Mouse (Mus musculus) MEL (cell line): Measurements from ENCODE around the gene Hist1h2ak. TPM values are rescaled to one million over a fixed set of nuclear protein-coding genes. Genes with fewer than 3 reads are reported as not detected.
"Not testable (repeated sequence)": the region's sequence is repeated elsewhere in the genome, so short reads cannot be mapped to it uniquely, and the experiment has no call there.

Experiments
- DNase-seq: peaks from one replicate; pipeline ENCODE4 v3.0.0; 2011; ENCODE audit warnings: low read depth, low spot score
- H3K27ac ChIP-seq: 2 replicates; pipeline ENCODE4 v1.5.1; 2012; ENCODE audit warnings: low read depth, mild to moderate bottlenecking, control low read depth, low read length, moderate library complexity; ENCODE audit not compliant: control insufficient read depth
- H3K27me3 ChIP-seq, 2 experiments: fragments of 150-350 bp in 1 of 2; sonication (generic) in 1 of 2; 2 replicates each; pipeline ENCODE4 v1.6.1; 2012; ENCODE audit warnings: low read length in 2 of 2, mild to moderate bottlenecking in 2 of 2, improper control_type of control experiment in 1 of 2, moderate library complexity in 1 of 2; ENCODE audit not compliant: insufficient read depth in 2 of 2, control insufficient read depth in 1 of 2
- H3K36me3 ChIP-seq, 2 experiments: 2 replicates each; pipeline ENCODE4 v1.6.1; 2012 to 2014; ENCODE audit warnings: low read length in 2 of 2, improper control_type of control experiment in 1 of 2, inconsistent platforms in 1 of 2, mild to moderate bottlenecking in 1 of 2; ENCODE audit not compliant: insufficient read depth in 2 of 2, control insufficient read depth in 1 of 2
- H3K4me1 ChIP-seq, 2 experiments: fragments of 150-350 bp in 1 of 2; sonication (generic) in 1 of 2; 2 replicates each; pipeline ENCODE4 v1.6.1; 2012; ENCODE audit warnings: low read length in 2 of 2, improper control_type of control experiment in 1 of 2, mild to moderate bottlenecking in 1 of 2; ENCODE audit not compliant: insufficient read depth in 2 of 2, control insufficient read depth in 1 of 2
- H3K4me3 ChIP-seq, 2 experiments: fragments of 150-350 bp in 1 of 2; sonication (generic) in 1 of 2; 2 replicates each; pipeline ENCODE4 v1.5.1; 2012; ENCODE audit warnings: low read depth in 2 of 2, low read length in 2 of 2, mild to moderate bottlenecking in 2 of 2, moderate library complexity in 2 of 2, control low read depth in 1 of 2, improper control_type of control experiment in 1 of 2; ENCODE audit not compliant: control insufficient read depth in 1 of 2, insufficient read depth in 1 of 2
- H3K79me2 ChIP-seq: 2 replicates; pipeline ENCODE4 v1.6.1; 2012; ENCODE audit warnings: mild to moderate bottlenecking, low read length, moderate library complexity; ENCODE audit not compliant: control insufficient read depth, poor library complexity, insufficient read depth
- H3K9ac ChIP-seq: 2 replicates; pipeline ENCODE4 v1.6.1; 2012; ENCODE audit warnings: low read depth, mild to moderate bottlenecking, control low read depth, low read length, moderate library complexity; ENCODE audit not compliant: control insufficient read depth, poor library complexity, severe bottlenecking
- H3K9me3 ChIP-seq: fragments of 150-350 bp; sonication (generic); replicated peaks from 2 replicates; pipeline ENCODE4 v1.6.1; 2012; ENCODE audit warnings: mild to moderate bottlenecking, low read length, improper control_type of control experiment, moderate library complexity; ENCODE audit not compliant: insufficient read depth
- CHD2 ChIP-seq: IDR thresholded peaks from 2 replicates; pipeline ENCODE4 v1.6.1; 2011; ENCODE audit warnings: low read length, improper control_type of control experiment
- ELF1 ChIP-seq: IDR thresholded peaks from 2 replicates; pipeline ENCODE4 v1.6.1; 2014; ENCODE audit warnings: low read depth, mild to moderate bottlenecking, inconsistent platforms, low read length, improper control_type of control experiment, moderate library complexity
- POLR2A ChIP-seq, 2 experiments: IDR thresholded peaks; 2 replicates each; pipeline ENCODE4 v1.6.1; 2011 to 2012; ENCODE audit warnings: low read length in 2 of 2, mild to moderate bottlenecking in 2 of 2, control low read depth in 1 of 2, improper control_type of control experiment in 1 of 2, low read depth in 1 of 2, moderate library complexity in 1 of 2; ENCODE audit not compliant: control insufficient read depth in 1 of 2, insufficient read depth in 1 of 2, poor library complexity in 1 of 2
- POLR2AphosphoS5 ChIP-seq: IDR thresholded peaks from 2 replicates; pipeline ENCODE4 v1.6.1; 2012; ENCODE audit warnings: low read depth, borderline replicate concordance, mild to moderate bottlenecking, inconsistent platforms, low read length, moderate library complexity, mixed read lengths
- TBP ChIP-seq: IDR thresholded peaks from 2 replicates; pipeline ENCODE4 v1.8.0; 2011; ENCODE audit warnings: low read depth, low read length, improper control_type of control experiment
- UBTF ChIP-seq: IDR thresholded peaks from 2 replicates; pipeline ENCODE4 v1.6.1; 2012; ENCODE audit warnings: low read depth, mild to moderate bottlenecking, inconsistent platforms, low read length, improper control_type of control experiment, moderate library complexity, borderline replicate concordance; ENCODE audit not compliant: insufficient read depth
- polyA plus RNA-seq, 2 experiments: library from polyadenylated mRNA; stranded (reverse) in 1 of 2; unstranded in 1 of 2; fragments of >175 nt in 1 of 2; fragments of >200 nt in 1 of 2; gene quantifications; 2 replicates each; pipeline versions ENCODE4 v1.2.1 to v1.2.4; 2012; ENCODE audit warnings: low replicate concordance in 2 of 2, low read depth in 1 of 2; ENCODE audit not compliant: insufficient read length in 2 of 2, insufficient read depth in 1 of 2, missing spikeins in 1 of 2
- total RNA-seq: library from RNA; depleted of rRNA; stranded (reverse); fragments of 300-350 nt; gene quantifications from 2 replicates; pipeline ENCODE4 v1.2.3, GENCODE M21; 2012

Hist1h2ak gene
- total and polyA plus RNA-seq, 3 experiments = 10.6 to 1,127 TPM; not detected in 1

DNA sequence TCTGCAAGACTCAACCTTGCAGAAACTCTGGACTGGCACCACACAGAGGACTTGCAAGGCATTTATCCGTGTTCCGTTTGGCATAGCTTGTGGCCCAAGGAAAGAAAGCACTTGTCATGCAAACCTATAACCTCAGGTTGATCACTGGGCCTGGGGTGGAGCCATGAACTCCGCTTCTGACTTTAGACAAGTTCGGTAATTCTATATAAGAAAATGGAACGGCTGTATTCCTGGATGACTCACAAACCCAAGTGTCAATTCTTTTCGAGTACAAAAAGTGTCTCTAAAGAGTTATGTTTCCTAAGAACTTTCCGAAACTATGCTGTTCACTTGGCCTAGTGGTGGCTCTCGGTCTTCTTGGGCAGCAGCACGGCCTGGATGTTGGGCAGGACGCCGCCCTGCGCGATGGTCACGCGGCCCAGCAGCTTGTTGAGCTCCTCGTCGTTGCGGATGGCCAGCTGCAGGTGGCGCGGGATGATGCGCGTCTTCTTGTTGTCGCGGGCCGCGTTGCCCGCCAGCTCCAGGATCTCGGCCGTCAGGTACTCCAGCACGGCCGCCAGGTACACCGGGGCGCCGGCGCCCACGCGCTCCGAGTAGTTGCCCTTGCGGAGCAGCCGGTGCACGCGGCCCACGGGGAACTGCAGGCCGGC is 32.4 kb downstream of the Hist1h2ak start:
- Histone ChIP-seq H3K36me3 (peaks cover 0 to 18% of the 10 kb centered on the region in 2 experiments; a peak in 2 of 4 replicates), H3K27ac (peak overlapping the region; percentile 91), H3K9ac (peak overlapping the region; percentile 83), H3K4me3 (peak overlapping the region; percentile 33 to 58)
- H3K9me3 ChIP-seq, H3K4me1 ChIP-seq, H3K79me2 ChIP-seq, H3K27me3 ChIP-seq: not testable (repeated sequence)
- DNase-seq = peak; percentile 80
- TF ChIP-seq POLR2A (IDR thresholded peaks at IDR 0.05; ENCODE audit: control insufficient read depth in 1 of 2, insufficient read depth in 1 of 2, low read depth in 1 of 2, low read length in 2 of 2, poor library complexity in 1 of 2) (0 out of 4 replicates have a peak, but pooled peaks of 1 of the 2 experiments have one; percentile 43), TBP (peak; percentile 16; the same call in 1 of the 2 replicates)

DNA sequence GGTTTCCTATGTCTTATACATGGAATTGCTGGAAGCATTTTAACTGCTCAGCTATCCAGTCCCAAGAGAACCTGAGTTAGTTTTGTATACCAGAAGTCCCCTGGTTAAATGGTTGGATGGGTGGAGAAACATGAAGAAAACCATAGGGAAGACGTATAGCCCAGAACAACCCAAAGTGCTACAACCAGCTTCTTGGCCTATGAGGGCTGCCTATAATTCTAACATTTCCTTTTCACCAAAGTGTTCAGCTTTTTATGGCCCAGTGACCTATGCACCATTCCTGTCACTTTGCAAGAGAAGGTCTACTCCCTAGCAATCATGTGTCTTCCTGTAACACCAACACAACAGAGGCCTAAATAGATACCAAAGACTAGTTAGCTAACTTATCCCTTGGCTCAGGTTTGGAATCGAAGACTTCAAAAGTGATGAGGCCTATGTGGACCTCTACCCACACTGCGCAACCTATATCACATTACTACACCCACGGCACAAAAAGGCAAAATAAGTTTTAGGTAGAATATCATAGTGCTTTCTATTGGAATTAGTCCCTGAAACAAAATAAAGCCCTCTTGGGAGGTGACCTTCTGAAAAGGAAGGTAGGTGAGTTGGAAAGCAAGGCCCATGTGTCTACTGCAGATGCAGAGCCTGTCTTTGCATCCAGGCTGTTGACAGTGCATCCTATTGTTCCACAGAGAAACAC is 35.1 kb downstream of the Hist1h2ak start:
- peaks cover 2% of the 10 kb centered on the region; the same call in 1 of the 2 replicates for H3K79me2 ChIP-seq
- H3K4me1 ChIP-seq = peaks cover 0 to 7% of the 10 kb centered on the region in 2 experiments; a peak in 2 of 4 replicates
- H3K9ac ChIP-seq = peak overlapping the region; percentile 86
- peak; percentile 84 for DNase-seq
- TF ChIP-seq ELF1 = no peak
- peak in 1 of 2 experiments; percentile 88; a peak in 2 of 4 replicates for TF ChIP-seq POLR2A (IDR thresholded peaks at IDR 0.05; ENCODE audit: control insufficient read depth in 1 of 2, insufficient read depth in 1 of 2, low read depth in 1 of 2, low read length in 2 of 2, poor library complexity in 1 of 2)
- no peak for TF ChIP-seq CHD2
- no peaks in the 10 kb centered on the region for H3K27me3 ChIP-seq
- H3K9me3 ChIP-seq = no peaks in the 10 kb centered on the region
- peak overlapping the region; percentile 96 for H3K27ac ChIP-seq
- peak overlapping the region; percentile 0 to 18; a peak in 3 of 4 replicates for H3K4me3 ChIP-seq
- peaks cover 0 to 18% of the 10 kb centered on the region in 2 experiments; a peak in 2 of 4 replicates for H3K36me3 ChIP-seq

DNA sequence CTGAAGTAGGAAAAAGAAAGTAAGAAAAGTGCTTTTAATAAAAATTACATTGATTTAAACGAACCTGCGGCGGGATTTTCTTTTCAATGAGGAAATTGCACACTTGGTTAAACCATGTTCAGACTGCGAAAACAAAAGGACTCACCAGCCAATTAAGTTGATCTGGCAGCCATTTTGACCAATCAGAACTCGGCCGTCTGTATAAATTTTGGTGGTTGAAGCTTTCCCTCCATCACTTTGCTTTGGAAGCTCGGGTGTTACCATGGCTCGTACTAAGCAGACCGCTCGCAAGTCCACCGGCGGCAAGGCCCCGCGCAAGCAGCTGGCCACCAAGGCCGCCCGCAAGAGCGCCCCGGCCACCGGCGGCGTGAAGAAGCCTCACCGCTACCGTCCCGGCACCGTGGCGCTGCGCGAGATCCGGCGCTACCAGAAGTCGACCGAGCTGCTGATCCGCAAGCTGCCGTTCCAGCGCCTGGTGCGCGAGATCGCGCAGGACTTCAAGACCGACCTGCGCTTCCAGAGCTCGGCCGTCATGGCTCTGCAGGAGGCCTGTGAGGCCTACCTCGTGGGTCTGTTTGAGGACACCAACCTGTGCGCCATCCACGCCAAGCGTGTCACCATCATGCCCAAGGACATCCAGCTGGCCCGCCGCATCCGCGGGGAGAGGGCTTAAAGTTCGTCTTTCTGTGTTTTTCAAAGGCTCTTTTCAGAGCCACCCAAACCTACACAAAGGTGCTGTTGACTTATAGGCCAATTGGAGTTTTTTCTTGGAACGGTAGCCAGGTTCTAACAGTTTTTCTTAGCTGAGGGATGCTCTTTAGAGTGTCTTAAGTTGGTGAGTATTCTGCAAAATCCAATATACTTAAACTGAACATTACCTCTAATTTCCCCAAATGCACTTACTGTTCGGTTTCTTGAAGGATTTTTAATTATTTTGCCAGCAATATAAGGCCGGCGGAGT is 36.0 kb downstream of the Hist1h2ak start, which contains the start of gene Hist1h3h:
Hist1h3h (plus strand) TSS at position 263 of the 961 bp plus-strand sequence.
- H3K4me3 ChIP-seq = peak within 1 kb of the TSS; percentile 14 to 56
- H3K27me3 ChIP-seq = not testable (repeated sequence)
- peak; percentile 86; the same call in 1 of the 2 replicates for TF ChIP-seq POLR2AphosphoS5
- peak; percentile 97 for TF ChIP-seq POLR2A (IDR thresholded peaks at IDR 0.05; ENCODE audit: control insufficient read depth in 1 of 2, insufficient read depth in 1 of 2, low read depth in 1 of 2, low read length in 2 of 2, poor library complexity in 1 of 2)
- TF ChIP-seq TBP = peak; percentile 99
- peak; percentile 80; the same call in 1 of the 2 replicates for TF ChIP-seq UBTF
- TF ChIP-seq, all 39 proteins: peak for 4; not testable (repeated sequence) for 35
- not testable (repeated sequence) for H3K4me1 ChIP-seq, H3K9me3 ChIP-seq, H3K79me2 ChIP-seq
- Histone ChIP-seq H3K27ac (peak within 1 kb of the TSS; percentile 96), H3K9ac (peak within 1 kb of the TSS; percentile 86), H3K36me3 (peaks cover 0 to 17% of the 10 kb centered on the region in 2 experiments; a peak in 2 of 4 replicates)
- peak; percentile 96 for DNase-seq
